Mouse (Mus musculus) megakaryocyte, embryonic 14.5 days (primary cell): ENCODE results near the gene Hist1h2bf.
"Not testable (repeated sequence)": the region's sequence is repeated elsewhere in the genome, so short reads cannot be mapped to it uniquely, and the experiment has no call there.

ENCODE experiments used
- FLI1 ChIP-seq: IDR thresholded peaks from 2 replicates; pipeline ENCODE4 v1.6.1; 2012; ENCODE audit warnings: low read length, inconsistent platforms, mixed read lengths
- GATA1 ChIP-seq: IDR thresholded peaks from 3 replicates; pipeline ENCODE4 v1.6.1; 2012; ENCODE audit warnings: mixed read lengths, low read length, inconsistent platforms, borderline replicate concordance

GRCm38 (mm10) chr13:23570261-23571021, 3.6 kb downstream of the Hist1h2bf start:
- TF ChIP-seq GATA1, FLI1: not testable (repeated sequence)
